Mouse (Mus musculus): Measurements from ENCODE around the gene Pard3b.

DNA sequence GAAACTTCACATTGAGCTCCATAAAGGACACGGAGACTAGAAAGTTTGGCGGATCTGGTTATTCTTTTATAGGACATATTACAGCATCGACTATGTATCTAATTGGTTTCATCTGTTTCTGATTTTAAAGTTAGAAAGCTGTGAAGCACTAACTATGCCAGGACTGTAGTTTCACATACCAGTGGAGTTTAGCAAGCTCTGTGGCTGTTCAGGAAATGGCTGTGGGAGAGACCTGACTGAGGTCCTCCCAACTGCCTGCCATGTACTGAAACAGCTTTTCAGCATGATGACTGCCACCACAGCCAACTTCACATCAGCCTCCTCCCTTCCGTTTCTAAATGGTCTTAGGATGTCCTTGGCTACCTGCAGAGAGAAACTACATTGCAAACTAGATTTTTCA lies 296.1 kb downstream of the Pard3b start:
- no peak for TF ChIP-seq CTCF (IDR thresholded peaks at IDR 0.05; ENCODE audit: low read depth, low read length)
- TF ChIP-seq POLR2A (IDR thresholded peaks at IDR 0.05; ENCODE audit: borderline replicate concordance, low read depth, low read length): no peak

Data from bone marrow macrophage, adult 2 months (primary cell).